8 mouse cellular contexts compared by ENCODE assay signal in genomic region chr9:107629411-107629730, GRCm38 (mm10). TPM values are rescaled to one million over a fixed set of nuclear protein-coding genes. Genes with fewer than 3 reads are reported as not detected.
DNase-seq lines count a peak whose midpoint lies in the region; ATAC-seq lines count a peak whose summit lies in the region.

No protein-coding gene starts in this region.

- WGBS in heart, embryonic 15.5 days, result 40% methylated on average over 4 of the region's 4 CpGs
- WGBS in hindbrain, embryonic 16.5 days, result 21% methylated on average over 4 of the region's 4 CpGs
- WGBS in midbrain, embryonic 14.5 days, result 15% methylated on average over 4 of the region's 4 CpGs

- H3K36me3 ChIP-seq in heart, embryonic 15.5 days, result peaks cover 6% of the 10 kb centered on the region; the same call in 1 of the 2 replicates
- no peaks in the 10 kb centered on the region for H3K36me3 ChIP-seq in hindbrain, embryonic 16.5 days (ENCODE audit: control insufficient read depth, insufficient read depth, low read length)
- H3K36me3 ChIP-seq in midbrain, embryonic 14.5 days (ENCODE audit: control insufficient read depth, insufficient read depth, low read length), result peaks cover 11% of the 10 kb centered on the region

- peak overlapping the region; percentile 9; the same call in 1 of the 2 replicates for H3K4me3 ChIP-seq in heart, embryonic 15.5 days
- H3K4me3 ChIP-seq in hindbrain, embryonic 16.5 days (ENCODE audit: low read length), result no peak overlapping the region
- 0 out of 2 replicates have a peak overlapping the region, but pooled peaks have one; percentile 8 for H3K4me3 ChIP-seq in midbrain, embryonic 14.5 days (replicated peaks; ENCODE audit: low read depth, low read length)

- intact Hi-C loops in heart, postnatal 14 days (cut with DNase I), result no loop called here

- no peaks in the 10 kb centered on the region for H3K27me3 ChIP-seq in heart, embryonic 15.5 days
- no peaks in the 10 kb centered on the region for H3K27me3 ChIP-seq in hindbrain, embryonic 16.5 days (replicated peaks; ENCODE audit: control insufficient read depth, insufficient read depth, low read length)
- H3K27me3 ChIP-seq in midbrain, embryonic 14.5 days (ENCODE audit: control insufficient read depth, insufficient read depth, low read length), result no peaks in the 10 kb centered on the region

- H3K9me3 ChIP-seq in heart, embryonic 15.5 days (replicated peaks), result no peaks in the 10 kb centered on the region
- H3K9me3 ChIP-seq in hindbrain, embryonic 16.5 days (ENCODE audit: control insufficient read depth, low read length), result no peaks in the 10 kb centered on the region
- no peaks in the 10 kb centered on the region for H3K9me3 ChIP-seq in midbrain, embryonic 14.5 days (ENCODE audit: control insufficient read depth, low read length)

- no peak for DNase-seq in heart, postnatal 14 days
- DNase-seq in R1 (ENCODE audit: low read depth, low spot score), result peak; percentile 57
- no peak for DNase-seq in midbrain, embryonic 14.5 days
- no peak for DNase-seq in natural killer cell, adult 2 months (ENCODE audit: low spot score in 2 of 2)
- no peak for DNase-seq in embryo, embryonic 10.5 days (ENCODE audit: low spot score)

- H3K9ac ChIP-seq in heart, embryonic 15.5 days, result 0 out of 2 replicates have a peak overlapping the region, but pooled peaks have one; percentile 13
- H3K9ac ChIP-seq in hindbrain, embryonic 16.5 days (ENCODE audit: low read depth, low read length), result peak overlapping the region; percentile 52
- peak overlapping the region; percentile 51; the same call in 1 of the 2 replicates for H3K9ac ChIP-seq in midbrain, embryonic 14.5 days (replicated peaks; ENCODE audit: low read length)

- H3K4me1 ChIP-seq in heart, embryonic 15.5 days (replicated peaks), result peaks cover 89% of the 10 kb centered on the region
- peaks cover 80% of the 10 kb centered on the region for H3K4me1 ChIP-seq in hindbrain, embryonic 16.5 days (ENCODE audit: control insufficient read depth, insufficient read depth, low read depth, low read length)
- peaks cover 83% of the 10 kb centered on the region for H3K4me1 ChIP-seq in midbrain, embryonic 14.5 days (ENCODE audit: control insufficient read depth, insufficient read depth, low read length)

- H3K4me2 ChIP-seq in heart, embryonic 15.5 days, result peak overlapping the region; percentile 94
- H3K4me2 ChIP-seq in hindbrain, embryonic 16.5 days (ENCODE audit: low read length), result peak overlapping the region; percentile 46
- peak overlapping the region; percentile 85 for H3K4me2 ChIP-seq in midbrain, embryonic 14.5 days (ENCODE audit: low read length)

- peak overlapping the region; percentile 89 for H3K27ac ChIP-seq in heart, embryonic 15.5 days
- peak overlapping the region; percentile 90 for H3K27ac ChIP-seq in hindbrain, embryonic 16.5 days (ENCODE audit: low read depth, low read length)
- H3K27ac ChIP-seq in midbrain, embryonic 14.5 days (replicated peaks; ENCODE audit: low read depth, low read length), result peak overlapping the region; percentile 99

- no peak for ATAC-seq in heart, embryonic 15.5 days (replicated peaks; ENCODE audit: insufficient number of reproducible peaks, insufficient read depth, low FRiP score, low read depth)
- no peak for ATAC-seq in hindbrain, embryonic 16.5 days
- ATAC-seq in midbrain, embryonic 14.5 days (ENCODE audit: low FRiP score, low TSS enrichment), result no peak
- no peak for ATAC-seq in monocyte, adult 5-6 weeks (replicated peaks; ENCODE audit: insufficient number of reproducible peaks, low FRiP score, low TSS enrichment, poor library complexity, severe bottlenecking)

RNA-seq across cellular contexts. Expression of gene Gnai2, which starts 5.8 kb away (rescaled TPM):
- polyA plus RNA-seq in heart, embryonic 15.5 days (2015; fragmentation: Nextera tagmentation; extraction: Ambion mirVana), result 367 and 431 TPM in 2 replicates
- total RNA-seq in heart, postnatal 14 days (2021), result 100 to 1,000 TPM; 318 to 327 TPM
- 302 and 317 TPM in 2 replicates for polyA plus RNA-seq in hindbrain, embryonic 16.5 days (2015; fragmentation: Nextera tagmentation; extraction: Ambion mirVana)
- polyA plus RNA-seq in midbrain, embryonic 14.5 days (2014; fragmentation: Nextera tagmentation; extraction: Ambion mirVana), result 284 and 326 TPM in 2 replicates
- 646 to 794 TPM (median 705 TPM) in 3 replicates for total RNA-seq in monocyte, adult 5-6 weeks (2017)

RNA-seq across cellular contexts. Expression of gene Sema3b, which starts 20.3 kb away (rescaled TPM):
- 9.7 and 10.7 TPM in 2 replicates for polyA plus RNA-seq in heart, embryonic 15.5 days (2015; fragmentation: Nextera tagmentation; extraction: Ambion mirVana)
- 10 to 100 TPM; 11.3 to 12.1 TPM for total RNA-seq in heart, postnatal 14 days (2021)
- polyA plus RNA-seq in hindbrain, embryonic 16.5 days (2015; fragmentation: Nextera tagmentation; extraction: Ambion mirVana), result 5.6 and 7.0 TPM in 2 replicates
- 1.5 and 3.2 TPM in 2 replicates for polyA plus RNA-seq in midbrain, embryonic 14.5 days (2014; fragmentation: Nextera tagmentation; extraction: Ambion mirVana)
- total RNA-seq in monocyte, adult 5-6 weeks (2017), result 0.10 TPM in 1 of 3 replicates, not detected in the others

RNA-seq across cellular contexts. Expression of gene Slc38a3, which starts 40.0 kb away (rescaled TPM):
- 2.5 and 3.6 TPM in 2 replicates for polyA plus RNA-seq in heart, embryonic 15.5 days (2015; fragmentation: Nextera tagmentation; extraction: Ambion mirVana)
- 10 to 100 TPM; 48.6 to 53.3 TPM for total RNA-seq in heart, postnatal 14 days (2021)
- 53.2 and 55.0 TPM in 2 replicates for polyA plus RNA-seq in hindbrain, embryonic 16.5 days (2015; fragmentation: Nextera tagmentation; extraction: Ambion mirVana)
- polyA plus RNA-seq in midbrain, embryonic 14.5 days (2014; fragmentation: Nextera tagmentation; extraction: Ambion mirVana), result 20.4 and 31.9 TPM in 2 replicates
- total RNA-seq in monocyte, adult 5-6 weeks (2017), result not detected in 3 replicates

RNA-seq across cellular contexts. Expression of gene Ifrd2, which starts 41.9 kb away (rescaled TPM):
- 31.7 and 45.7 TPM in 2 replicates for polyA plus RNA-seq in heart, embryonic 15.5 days (2015; fragmentation: Nextera tagmentation; extraction: Ambion mirVana)
- 10 to 100 TPM; 36.7 to 47.1 TPM for total RNA-seq in heart, postnatal 14 days (2021)
- polyA plus RNA-seq in hindbrain, embryonic 16.5 days (2015; fragmentation: Nextera tagmentation; extraction: Ambion mirVana), result 13.5 and 16.9 TPM in 2 replicates
- polyA plus RNA-seq in midbrain, embryonic 14.5 days (2014; fragmentation: Nextera tagmentation; extraction: Ambion mirVana), result 14.5 and 15.7 TPM in 2 replicates
- total RNA-seq in monocyte, adult 5-6 weeks (2017), result 5.5 to 11.1 TPM (median 8.8 TPM) in 3 replicates

RNA-seq across cellular contexts. Expression of gene Hyal3, which starts 48.8 kb away (rescaled TPM):
- 0.68 and 0.82 TPM in 2 replicates for polyA plus RNA-seq in heart, embryonic 15.5 days (2015; fragmentation: Nextera tagmentation; extraction: Ambion mirVana)
- under 1 TPM; 0.31 to 0.49 TPM for total RNA-seq in heart, postnatal 14 days (2021)
- 2.7 and 2.9 TPM in 2 replicates for polyA plus RNA-seq in hindbrain, embryonic 16.5 days (2015; fragmentation: Nextera tagmentation; extraction: Ambion mirVana)
- polyA plus RNA-seq in midbrain, embryonic 14.5 days (2014; fragmentation: Nextera tagmentation; extraction: Ambion mirVana), result 0.89 and 1.4 TPM in 2 replicates
- total RNA-seq in monocyte, adult 5-6 weeks (2017), result 1.4 TPM in 1 of 3 replicates, not detected in the others
